Mouse (Mus musculus) spleen, adult 18-20 months (tissue): ENCODE data around the gene Ctbs.
A peak's percentile ranks its signal among the peaks of the same experiment; 100 is the strongest.

Experiments used
- DNase-seq, 2 experiments: peaks; one replicate each; pipeline ENCODE4 v3.0.0; 2022; ENCODE audit warnings: mixed read lengths in 2 of 2

The Ctbs gene

GRCm38 (mm10) chr3:146433681-146434350, 15.8 kb upstream of the Ctbs start:
- DNase-seq: no peak

- no peak for DNase-seq
Observed at GRCm38 (mm10) chr3:146434686-146435085, 14.9 kb upstream of the Ctbs start.

GRCm38 (mm10) chr3:146435533-146435932, 14.1 kb upstream of the Ctbs start:
- DNase-seq: no peak

- DNase-seq: no peak
Observed at GRCm38 (mm10) chr3:146436114-146436513, 13.5 kb upstream of the Ctbs start.

DNA sequence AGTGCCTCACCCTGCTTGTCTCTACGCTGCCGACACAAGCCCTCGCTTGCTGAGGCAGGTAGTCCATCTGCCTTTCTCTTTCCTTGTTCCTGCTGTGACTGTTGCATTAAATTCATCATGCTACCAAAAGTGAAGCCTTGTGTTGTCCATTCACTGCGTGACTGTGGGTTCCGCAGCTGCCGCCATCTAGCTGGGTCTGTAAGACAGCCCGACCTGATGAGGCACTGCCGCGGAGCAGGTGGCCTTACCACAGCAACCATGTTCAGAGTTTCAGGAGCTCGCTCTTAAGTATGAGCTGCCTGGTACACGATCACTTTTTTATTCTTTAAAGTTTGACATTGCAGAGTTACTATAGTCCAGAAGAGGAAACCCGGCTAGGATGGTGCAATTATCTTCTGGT, 9.6 kb upstream of the Ctbs start:
- DNase-seq: no peak

- no peak for DNase-seq
Observed at GRCm38 (mm10) chr3:146440422-146440821, 9.2 kb upstream of the Ctbs start.

DNA sequence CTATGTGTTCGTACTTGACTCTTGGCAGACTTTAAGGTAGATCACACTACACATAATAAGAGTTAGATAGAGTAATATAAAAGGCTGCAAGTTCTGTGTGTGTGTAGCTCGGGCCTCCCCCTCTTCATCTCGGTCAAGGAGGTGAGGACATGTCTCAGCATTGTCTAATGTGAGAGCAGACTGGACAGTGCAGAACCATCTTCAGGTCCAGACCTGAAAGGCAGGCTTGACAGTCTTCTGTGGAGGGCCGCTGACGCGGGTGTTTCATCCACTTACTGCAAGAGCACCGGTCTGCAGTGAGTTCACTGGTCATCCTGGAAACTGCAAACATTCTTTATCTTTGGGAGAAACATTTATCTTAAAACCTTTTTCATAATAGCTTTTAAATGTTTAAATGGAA, 7.1 kb upstream of the Ctbs start:
- no peak for DNase-seq

DNA sequence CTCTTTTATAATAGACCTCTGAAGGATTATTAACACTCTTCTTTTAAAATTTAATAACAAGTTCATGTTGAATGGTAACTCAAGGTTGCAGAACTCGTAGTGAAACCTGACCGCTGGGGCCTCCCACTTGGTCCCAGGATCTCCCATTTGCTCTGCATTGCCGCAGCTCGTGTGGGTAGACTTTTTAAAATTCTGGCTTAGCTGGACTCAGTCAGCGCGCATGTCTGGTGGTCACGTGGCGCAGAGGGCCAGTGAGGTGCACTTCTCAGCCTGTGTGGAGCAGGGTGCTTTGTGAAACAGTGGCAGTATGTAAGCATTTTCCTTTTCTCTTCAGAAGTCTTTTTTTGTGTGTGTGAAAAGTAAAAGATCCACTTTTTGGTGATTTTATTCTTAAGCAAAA, 6.7 kb upstream of the Ctbs start:
- DNase-seq: no peak

GRCm38 (mm10) chr3:146443380-146443779, 6.2 kb upstream of the Ctbs start:
- DNase-seq: no peak

DNA sequence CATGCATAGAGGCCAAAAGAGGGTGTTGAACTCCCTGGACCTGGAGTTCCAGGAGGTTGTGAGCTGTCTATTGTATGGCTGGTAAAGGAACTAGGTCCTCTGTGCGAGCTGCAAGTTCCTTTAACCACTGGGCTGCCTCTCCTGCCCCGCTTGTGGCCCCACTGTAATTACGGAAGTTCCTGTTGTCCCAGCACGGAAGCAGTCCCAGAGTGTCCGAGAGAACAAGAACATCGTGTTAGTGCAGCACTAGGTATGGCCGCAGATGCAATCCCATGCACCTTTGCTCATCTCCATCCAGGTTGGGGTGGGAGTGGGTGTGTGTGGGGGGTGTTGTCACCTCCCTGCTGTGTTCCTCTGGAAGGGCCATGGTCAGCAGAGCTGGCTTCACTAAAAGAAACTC, 4.7 kb upstream of the Ctbs start:
- DNase-seq: no peak

DNA sequence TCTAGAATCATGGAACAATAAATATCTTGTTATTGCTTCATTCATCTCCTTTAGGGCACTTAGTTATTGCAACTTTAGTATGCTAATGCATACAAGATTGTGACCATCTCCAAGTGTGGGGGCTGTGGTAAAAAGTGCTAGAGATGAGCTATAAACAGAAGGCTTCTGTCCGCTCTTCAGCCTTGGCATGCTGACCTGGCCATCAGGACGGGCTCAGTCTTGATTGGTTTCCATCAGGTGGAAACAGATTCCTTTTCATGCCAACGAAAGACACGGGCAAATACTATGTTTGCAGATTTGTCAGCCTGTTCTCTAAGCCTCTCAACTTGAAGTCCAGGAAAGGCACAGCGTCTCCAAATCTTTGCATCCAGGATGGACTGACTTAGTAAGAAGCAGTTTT, 2.4 kb upstream of the Ctbs start:
- no peak for DNase-seq

GRCm38 (mm10) chr3:146447598-146447997, 2.0 kb upstream of the Ctbs start:
- no peak for DNase-seq

DNA sequence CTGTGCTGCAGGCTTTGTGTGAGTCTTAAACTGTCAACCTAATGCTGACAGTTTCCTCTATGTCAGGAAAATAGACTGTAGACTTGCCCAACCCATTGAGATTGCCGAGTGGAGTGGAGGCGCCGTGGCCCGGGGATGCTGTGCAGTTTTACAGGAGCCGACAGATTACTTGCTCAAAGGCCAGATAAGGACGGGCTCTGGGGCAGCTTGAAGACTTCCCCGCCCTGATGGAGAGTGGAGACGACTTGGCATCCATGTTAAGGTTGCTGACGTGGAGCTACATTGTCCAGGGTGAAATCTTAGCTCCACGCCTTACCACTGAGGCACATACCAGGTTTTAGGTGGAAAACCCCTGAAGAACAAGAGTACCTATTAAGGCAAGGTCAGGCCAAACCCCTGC, 1.2 kb upstream of the Ctbs start:
- DNase-seq: no peak

- DNase-seq: no peak
Observed at GRCm38 (mm10) chr3:146448969-146449368, 626 bp upstream of the Ctbs start.

GRCm38 (mm10) chr3:146450371-146450841, 811 bp downstream of the Ctbs start:
- peak; percentile 82 to 92 for DNase-seq

DNA sequence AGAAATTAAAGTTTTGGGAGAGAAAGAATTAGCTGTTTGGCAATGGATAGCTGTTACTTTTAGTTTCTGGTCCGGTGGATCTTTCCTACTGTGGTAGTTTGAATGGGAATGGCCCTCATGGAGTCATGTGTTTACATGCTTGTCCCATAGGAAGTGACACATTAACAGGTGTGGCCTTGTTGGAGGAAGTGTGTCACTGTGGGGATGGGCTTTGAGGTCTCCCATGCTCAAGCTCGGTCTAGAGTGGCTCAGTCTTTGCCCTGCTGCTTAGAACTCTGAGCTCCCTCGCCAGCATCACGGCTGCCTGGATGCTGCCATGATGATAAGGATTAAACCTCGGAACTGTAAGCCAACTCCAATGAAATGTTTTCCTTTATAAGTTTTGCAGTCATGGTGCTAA, 1.8 kb downstream of the Ctbs start:
- DNase-seq: no peak

DNA sequence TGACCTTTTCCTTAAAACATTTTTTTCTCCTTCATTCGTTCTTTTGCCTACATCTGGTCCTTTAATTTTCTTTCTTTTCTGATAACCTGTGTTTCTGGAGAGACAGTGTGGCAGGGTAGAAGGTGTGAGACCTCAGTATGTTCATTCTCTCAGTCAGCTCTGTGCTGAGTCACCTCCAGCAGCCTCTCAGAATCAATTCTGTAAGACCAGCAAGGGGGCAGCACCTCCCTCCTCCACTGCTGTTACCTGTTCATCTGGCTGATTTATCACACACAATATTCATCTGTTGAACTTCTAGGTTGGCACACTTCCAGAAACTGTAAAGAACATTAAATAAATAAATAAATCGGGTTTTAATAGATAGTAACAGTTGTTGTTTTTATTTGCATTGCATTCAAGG, 13.3 kb downstream of the Ctbs start:
- no peak for DNase-seq

DNA sequence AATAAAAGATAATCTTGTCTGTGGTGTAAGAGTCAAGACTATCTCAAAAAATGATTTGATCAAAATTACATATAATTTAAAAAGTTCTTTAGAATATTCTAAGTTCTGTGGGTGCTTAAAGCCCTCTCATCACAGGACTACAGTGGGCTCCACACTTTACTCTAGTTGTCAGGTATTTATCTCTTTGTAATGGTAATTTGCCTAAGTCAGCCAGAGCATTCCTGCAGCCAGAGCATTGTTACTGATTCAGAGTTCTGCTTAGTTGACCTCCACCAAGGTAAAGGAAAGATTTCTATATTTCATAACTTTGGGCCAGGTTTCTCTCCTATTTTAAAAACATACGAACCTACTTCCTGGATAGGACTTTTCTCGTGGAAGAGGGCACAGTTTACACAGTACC, 19.6 kb downstream of the Ctbs start:
- no peak for DNase-seq

GRCm38 (mm10) chr3:146472657-146473056, 23.1 kb downstream of the Ctbs start:
- DNase-seq: no peak

GRCm38 (mm10) chr3:146473741-146474140, 24.1 kb downstream of the Ctbs start:
- no peak for DNase-seq

- no peak for DNase-seq
Observed at GRCm38 (mm10) chr3:146474428-146474827, 24.8 kb downstream of the Ctbs start.

DNA sequence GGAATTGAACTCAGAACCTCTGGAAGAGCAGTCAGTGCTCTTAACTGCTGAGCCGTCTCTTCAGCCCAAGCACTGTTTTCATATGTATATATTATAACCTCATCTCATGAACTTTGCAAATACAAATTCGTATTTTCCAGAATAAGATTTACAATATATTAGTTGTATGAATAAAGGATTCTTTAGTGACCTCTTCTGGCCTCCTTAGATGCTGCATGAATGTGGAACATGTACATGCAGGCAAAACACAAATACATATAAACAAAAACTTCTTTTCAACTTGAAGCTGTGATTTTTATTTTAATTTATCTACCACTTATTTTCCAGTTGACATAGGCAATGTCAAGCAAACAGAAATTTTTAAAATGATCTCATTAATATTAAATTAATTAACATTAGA, 32.4 kb downstream of the Ctbs start:
- DNase-seq: no peak

GRCm38 (mm10) chr3:146486464-146486863, 36.9 kb downstream of the Ctbs start:
- DNase-seq: no peak

GRCm38 (mm10) chr3:146494941-146495340, 45.3 kb downstream of the Ctbs start:
- no peak for DNase-seq

GRCm38 (mm10) chr3:146498989-146499388, 49.4 kb downstream of the Ctbs start:
- DNase-seq: no peak
